Mouse (Mus musculus): ENCODE data around the gene Pilra.
"Not testable (repeated sequence)": the region's sequence is repeated elsewhere in the genome, so short reads cannot be mapped to it uniquely, and the experiment has no call there.

The Pilra gene

GRCm38 (mm10) chr5:137835966-137836520 lies at the start of gene Pilra:
TSS of gene Pilra (minus strand) at chr5:137836281.
- not testable (repeated sequence) for DNase-seq

- DNase-seq = no peak
These were observed 47.3 kb upstream of the Pilra start for GRCm38 (mm10) chr5:137883345-137883744.

- DNase-seq = no peak
These were observed 46.8 kb upstream of the Pilra start for GRCm38 (mm10) chr5:137882922-137883321.

- peak; percentile 14 for DNase-seq
These were observed 41.8 kb upstream of the Pilra start for GRCm38 (mm10) chr5:137877860-137878259.

- no peak for DNase-seq
These were observed 39.0 kb upstream of the Pilra start for GRCm38 (mm10) chr5:137875054-137875453.

- DNase-seq = not testable (repeated sequence)
These were observed 36.3 kb upstream of the Pilra start for GRCm38 (mm10) chr5:137872381-137872702.

- DNase-seq = not testable (repeated sequence)
These were observed 35.7 kb upstream of the Pilra start, which contains the start of gene Pilrb2 for GRCm38 (mm10) chr5:137871644-137872380. TSS of gene Pilrb2 (minus strand) at chr5:137871815.

- not testable (repeated sequence) for DNase-seq
These were observed 32.5 kb upstream of the Pilra start for GRCm38 (mm10) chr5:137868600-137868999.

- DNase-seq = not testable (repeated sequence)
These were observed 27.9 kb upstream of the Pilra start for GRCm38 (mm10) chr5:137864008-137864407.

- DNase-seq = not testable (repeated sequence)
These were observed 22.1 kb upstream of the Pilra start, which contains the start of gene Pilrb1 for GRCm38 (mm10) chr5:137857960-137858710. TSS of gene Pilrb1 (minus strand) at chr5:137858106.

- not testable (repeated sequence) for DNase-seq
These were observed 20.8 kb upstream of the Pilra start for GRCm38 (mm10) chr5:137856870-137857269.

GRCm38 (mm10) chr5:137854907-137855306 lies 18.8 kb upstream of the Pilra start:
- DNase-seq = not testable (repeated sequence)

- DNase-seq = not testable (repeated sequence)
These were observed 14.2 kb upstream of the Pilra start for GRCm38 (mm10) chr5:137850313-137850712.

- DNase-seq = not testable (repeated sequence)
These were observed 1.0 kb upstream of the Pilra start for GRCm38 (mm10) chr5:137837110-137837509.

- DNase-seq = no peak
These were observed 530 bp upstream of the Pilra start for GRCm38 (mm10) chr5:137836611-137837010.

- DNase-seq = no peak
These were observed 2.6 kb downstream of the Pilra start for GRCm38 (mm10) chr5:137833500-137833899.

- DNase-seq = no peak
These were observed 4.6 kb downstream of the Pilra start for GRCm38 (mm10) chr5:137831506-137831905.

GRCm38 (mm10) chr5:137831106-137831505 lies 5.0 kb downstream of the Pilra start:
- DNase-seq = no peak

- no peak for DNase-seq
These were observed 5.8 kb downstream of the Pilra start for GRCm38 (mm10) chr5:137830238-137830637.

- DNase-seq = no peak
These were observed 7.4 kb downstream of the Pilra start for GRCm38 (mm10) chr5:137828694-137829093.

- no peak for DNase-seq
These were observed 9.7 kb downstream of the Pilra start for GRCm38 (mm10) chr5:137826421-137826820.

- DNase-seq = no peak
These were observed 10.1 kb downstream of the Pilra start for GRCm38 (mm10) chr5:137825971-137826370.

- DNase-seq = no peak
These were observed 11.1 kb downstream of the Pilra start for GRCm38 (mm10) chr5:137825030-137825429.
